Mouse (Mus musculus) small intestine, adult 2 months (tissue): ENCODE results near the gene St3gal6. TPM values are rescaled to one million over a fixed set of nuclear protein-coding genes. Genes with fewer than 3 reads are reported as not detected.
"Not testable (repeated sequence)": the region's sequence is repeated elsewhere in the genome, so short reads cannot be mapped to it uniquely, and the experiment has no call there.

ENCODE experiments used
- H3K27ac ChIP-seq: fragments of 200-500 bp; 2 replicates; pipeline ENCODE4 v1.5.1; 2012; ENCODE audit warnings: low read depth, low read length, control low read depth, inconsistent platforms; ENCODE audit not compliant: insufficient read depth
- H3K27me3 ChIP-seq: fragments of 200-500 bp; 2 replicates; pipeline ENCODE4 v1.6.1; 2012; ENCODE audit warnings: mild to moderate bottlenecking, moderate library complexity, low read length, inconsistent platforms; ENCODE audit not compliant: control insufficient read depth, insufficient read depth
- H3K36me3 ChIP-seq: fragments of 200-500 bp; 2 replicates; pipeline ENCODE4 v1.6.1; 2012; ENCODE audit warnings: mild to moderate bottlenecking, low read length, control low read depth, inconsistent platforms; ENCODE audit not compliant: control insufficient read depth, insufficient read depth
- H3K4me1 ChIP-seq: fragments of 200-500 bp; 2 replicates; pipeline ENCODE4 v1.6.1; 2012; ENCODE audit warnings: low read length, inconsistent platforms, mixed read lengths; ENCODE audit not compliant: control insufficient read depth, insufficient read depth, insufficient read length
- H3K4me3 ChIP-seq: fragments of 200-500 bp; 2 replicates; pipeline ENCODE4 v1.5.1; 2012; ENCODE audit warnings: low read depth, mild to moderate bottlenecking, control low read depth, inconsistent platforms, low read length, moderate library complexity
- CTCF ChIP-seq: fragments of 200-500 bp; IDR thresholded peaks from 2 replicates; pipeline ENCODE4 v1.5.1; 2012; ENCODE audit warnings: low read depth, mild to moderate bottlenecking, control low read depth, inconsistent platforms, low read length, moderate library complexity, mixed read lengths; ENCODE audit not compliant: insufficient replicate concordance, insufficient read length; ENCODE audit errors: extremely low read depth
- POLR2A ChIP-seq: fragments of 200-500 bp; IDR thresholded peaks from 2 replicates; pipeline ENCODE4 v1.6.1; 2012; ENCODE audit warnings: low read depth, mild to moderate bottlenecking, control low read depth, inconsistent platforms, low read length, moderate library complexity
- WGBS: fragments of 180-500 bp; shearing (Covaris S2); methylation state at CpG from one replicate; pipeline ENCODE4 v1.1.7; 2018; 5-methylcytosine and 5-hydroxymethylcytosine counted together
- polyA plus RNA-seq: library from polyadenylated mRNA; depleted of rRNA; stranded (reverse); fragments of >200 nt; gene quantifications from 2 replicates; pipeline ENCODE4 v1.2.3, GENCODE M21; 2012

Gene St3gal6
- polyA plus RNA-seq, 1 experiment, result 18.6 TPM

DNA sequence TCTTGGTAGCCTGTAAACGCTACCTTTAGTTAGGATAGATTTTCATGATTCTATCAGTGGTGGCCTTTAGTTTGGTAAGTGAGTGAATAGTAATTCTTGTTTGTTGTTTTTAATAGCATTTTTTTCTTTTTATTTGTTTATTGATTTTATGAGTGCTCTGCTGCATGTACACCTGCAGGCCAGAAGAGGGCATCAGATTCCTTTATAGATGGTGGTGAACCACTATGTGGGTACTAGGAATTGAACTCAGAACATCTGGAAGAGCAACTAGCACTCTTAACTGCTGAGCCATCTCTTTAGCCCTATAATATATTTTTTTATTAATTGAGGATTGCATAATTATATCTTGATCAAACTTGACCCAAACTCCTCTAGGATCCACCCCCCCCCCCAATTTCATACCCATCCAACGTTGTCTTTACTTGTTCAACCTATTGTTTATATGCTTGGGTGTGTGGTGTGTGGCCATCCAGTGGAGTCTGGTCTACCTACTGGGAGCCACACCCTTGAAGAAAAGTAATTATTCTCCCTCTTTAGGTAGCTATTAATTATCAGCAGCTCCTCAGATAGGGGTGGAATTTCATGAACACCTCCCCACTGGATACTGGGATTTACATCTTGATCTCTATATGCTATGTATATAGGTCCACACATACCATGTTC lies 62.1 kb downstream of the St3gal6 start:
- no peak overlapping the region for H3K4me3 ChIP-seq
- H3K27me3 ChIP-seq, result no peaks in the 10 kb centered on the region
- H3K27ac ChIP-seq, result no peak overlapping the region
- TF ChIP-seq CTCF (no peak), POLR2A (no peak)
- WGBS, result 75% methylated on average over 2 of the region's 2 CpGs
- no peaks in the 10 kb centered on the region for H3K4me1 ChIP-seq
- H3K36me3 ChIP-seq, result 0 out of 2 replicates have a peak, but pooled peaks cover under 1% of the 10 kb centered on the region

- H3K27me3 ChIP-seq, result no peaks in the 10 kb centered on the region
- 84% methylated on average over 10 of the region's 10 CpGs for WGBS
- no peaks in the 10 kb centered on the region for H3K4me1 ChIP-seq
- no peaks in the 10 kb centered on the region for H3K36me3 ChIP-seq
- no peak for TF ChIP-seq POLR2A
- no peak for TF ChIP-seq CTCF
- H3K27ac ChIP-seq, result no peak overlapping the region
- no peak overlapping the region for H3K4me3 ChIP-seq
Observed at GRCm38 (mm10) chr16:58460386-58460785, 63.7 kb downstream of the St3gal6 start.

DNA sequence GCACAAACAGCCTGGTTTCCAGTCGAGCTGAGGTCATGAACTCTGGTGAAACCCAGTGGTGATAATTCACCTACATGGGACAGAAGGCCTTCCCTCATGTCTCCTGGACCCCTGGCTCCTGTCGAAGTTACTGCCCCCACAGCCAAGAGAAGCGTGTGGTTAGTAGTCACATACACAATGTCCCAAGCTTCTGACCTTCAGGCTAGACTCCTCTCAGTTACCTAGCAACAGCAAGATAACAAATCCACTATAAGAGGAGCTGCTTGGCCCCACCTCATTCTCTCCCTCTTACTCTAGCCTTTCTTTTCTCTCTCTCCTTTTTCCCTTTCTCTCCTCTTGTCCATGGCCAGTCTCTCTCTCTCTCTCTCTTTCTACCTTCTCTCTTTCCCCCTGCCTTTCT lies 64.1 kb downstream of the St3gal6 start:
- H3K4me3 ChIP-seq, H3K4me1 ChIP-seq, H3K27ac ChIP-seq, H3K27me3 ChIP-seq, H3K36me3 ChIP-seq: not testable (repeated sequence)
- 30% methylated on average over 3 of the region's 3 CpGs for WGBS

DNA sequence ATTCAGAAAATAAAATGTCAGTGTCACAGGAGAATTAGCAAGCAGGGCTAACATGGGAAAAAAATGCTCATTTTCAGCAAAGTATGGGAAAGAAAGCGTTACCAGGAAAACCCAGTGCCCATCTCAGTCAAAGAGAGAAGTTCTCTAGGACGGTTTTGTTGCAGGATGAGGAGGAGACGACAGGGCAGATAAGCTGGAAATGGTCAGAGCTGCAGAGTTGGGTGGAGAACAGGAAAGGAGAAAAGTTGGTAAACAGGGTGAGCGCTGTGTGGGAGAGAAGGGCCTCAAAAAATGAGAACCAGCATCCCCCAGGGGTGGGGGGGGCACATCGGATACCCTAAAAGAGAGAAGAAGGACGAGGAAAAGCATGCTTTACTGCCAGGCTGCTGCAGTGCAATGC lies 67.1 kb downstream of the St3gal6 start:
- no peaks in the 10 kb centered on the region for H3K4me1 ChIP-seq
- 76% methylated on average over 6 of the region's 6 CpGs for WGBS
- H3K27me3 ChIP-seq, result no peaks in the 10 kb centered on the region; the same call in 1 of the 2 replicates
- H3K36me3 ChIP-seq, result no peaks in the 10 kb centered on the region
- H3K4me3 ChIP-seq, result no peak overlapping the region
- TF ChIP-seq POLR2A (no peak), CTCF (no peak)
- no peak overlapping the region for H3K27ac ChIP-seq

- TF ChIP-seq POLR2A, result no peak
- no peak for TF ChIP-seq CTCF
- Histone ChIP-seq H3K36me3 (no peaks in the 10 kb centered on the region), H3K4me3 (no peak overlapping the region), H3K27ac (no peak overlapping the region), H3K27me3 (no peaks in the 10 kb centered on the region; the same call in 1 of the 2 replicates), H3K4me1 (no peaks in the 10 kb centered on the region)
- 89% methylated on average over 5 of the region's 5 CpGs for WGBS
Observed at GRCm38 (mm10) chr16:58456445-58456844, 67.6 kb downstream of the St3gal6 start.

DNA sequence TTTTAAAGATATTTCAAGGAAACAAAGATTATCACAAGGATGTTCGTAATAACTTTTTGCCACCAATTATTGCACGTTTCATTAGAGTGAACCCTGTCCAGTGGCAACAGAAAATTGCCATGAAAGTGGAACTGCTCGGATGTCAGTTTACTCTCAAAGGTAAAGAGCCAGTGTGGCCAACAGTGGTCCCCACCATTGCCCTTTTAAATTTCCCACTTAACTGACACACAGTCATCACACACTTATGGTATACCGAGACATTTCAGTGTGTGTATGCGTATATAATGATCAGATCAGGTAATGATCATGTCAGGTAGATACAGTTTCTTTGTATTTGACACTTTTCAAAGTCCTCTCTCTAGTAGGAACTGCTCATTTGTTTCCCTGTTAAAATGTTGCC lies 68.9 kb downstream of the St3gal6 start:
- WGBS, result 74% methylated on average over 5 of the region's 5 CpGs
- H3K36me3 ChIP-seq, result no peaks in the 10 kb centered on the region
- H3K4me3 ChIP-seq, result no peak overlapping the region
- TF ChIP-seq POLR2A (no peak), CTCF (no peak)
- no peaks in the 10 kb centered on the region; the same call in 1 of the 2 replicates for H3K27me3 ChIP-seq
- no peaks in the 10 kb centered on the region for H3K4me1 ChIP-seq
- H3K27ac ChIP-seq, result no peak overlapping the region

DNA sequence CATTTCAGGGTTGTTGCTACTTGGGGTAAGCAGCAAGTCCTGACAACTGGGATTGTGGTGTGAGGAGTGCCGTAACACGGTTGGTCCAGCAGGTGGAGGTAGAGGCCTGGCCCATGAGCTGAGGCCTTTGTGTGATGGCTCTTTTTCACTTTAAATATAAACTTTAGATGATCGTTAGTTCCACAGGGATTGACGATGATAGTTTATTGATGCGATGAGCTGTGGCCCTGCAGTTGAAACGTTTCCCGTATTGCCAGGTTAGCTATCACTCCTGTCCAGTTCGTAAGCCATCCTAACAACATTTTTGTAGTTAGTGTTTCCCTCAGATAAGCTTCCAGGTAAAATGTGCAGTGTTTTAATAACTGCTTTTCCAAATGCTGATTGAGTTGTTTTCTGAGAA lies 69.4 kb downstream of the St3gal6 start:
- TF ChIP-seq POLR2A (no peak), CTCF (peak; percentile 99)
- Histone ChIP-seq H3K4me1 (no peaks in the 10 kb centered on the region), H3K27ac (no peak overlapping the region), H3K36me3 (no peaks in the 10 kb centered on the region), H3K27me3 (no peaks in the 10 kb centered on the region; the same call in 1 of the 2 replicates), H3K4me3 (no peak overlapping the region)
- 47% methylated on average over 8 of the region's 8 CpGs for WGBS

DNA sequence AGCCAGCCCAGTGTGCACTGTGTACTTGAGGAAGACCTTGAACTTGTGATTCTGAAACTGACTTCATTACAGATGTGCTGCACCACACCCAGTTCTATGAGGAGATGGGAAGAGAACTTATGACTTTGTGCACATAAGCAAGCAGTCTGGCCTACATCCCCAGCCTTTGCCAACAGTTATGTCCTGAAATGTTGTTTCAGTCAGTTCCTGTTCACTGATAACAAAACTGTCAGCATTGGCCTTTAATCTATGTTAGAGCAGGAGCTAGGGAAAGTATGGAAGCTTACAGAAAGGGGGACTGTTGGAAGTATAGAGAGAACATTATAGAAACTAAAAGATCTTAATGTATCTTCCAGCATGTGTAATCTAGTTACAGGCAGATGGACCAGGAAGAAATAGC lies 70.2 kb downstream of the St3gal6 start:
- H3K4me3 ChIP-seq, result no peak overlapping the region
- H3K27ac ChIP-seq, result no peak overlapping the region
- H3K27me3 ChIP-seq, result no peaks in the 10 kb centered on the region; the same call in 1 of the 2 replicates
- no peak for TF ChIP-seq POLR2A
- no peak for TF ChIP-seq CTCF
- no peaks in the 10 kb centered on the region for H3K36me3 ChIP-seq
- H3K4me1 ChIP-seq, result no peaks in the 10 kb centered on the region
